Mouse (Mus musculus): ENCODE results near the gene Cspg4.

The Cspg4 gene

GRCm38 (mm10) chr9:56864216-56864729 is 560 bp upstream of the Cspg4 start, which contains the start of gene Odf3l1:
Gene Odf3l1 (minus strand): TSS chr9:56864679.
- no peak for DNase-seq (ENCODE audit: low read depth, low spot score)

DNA sequence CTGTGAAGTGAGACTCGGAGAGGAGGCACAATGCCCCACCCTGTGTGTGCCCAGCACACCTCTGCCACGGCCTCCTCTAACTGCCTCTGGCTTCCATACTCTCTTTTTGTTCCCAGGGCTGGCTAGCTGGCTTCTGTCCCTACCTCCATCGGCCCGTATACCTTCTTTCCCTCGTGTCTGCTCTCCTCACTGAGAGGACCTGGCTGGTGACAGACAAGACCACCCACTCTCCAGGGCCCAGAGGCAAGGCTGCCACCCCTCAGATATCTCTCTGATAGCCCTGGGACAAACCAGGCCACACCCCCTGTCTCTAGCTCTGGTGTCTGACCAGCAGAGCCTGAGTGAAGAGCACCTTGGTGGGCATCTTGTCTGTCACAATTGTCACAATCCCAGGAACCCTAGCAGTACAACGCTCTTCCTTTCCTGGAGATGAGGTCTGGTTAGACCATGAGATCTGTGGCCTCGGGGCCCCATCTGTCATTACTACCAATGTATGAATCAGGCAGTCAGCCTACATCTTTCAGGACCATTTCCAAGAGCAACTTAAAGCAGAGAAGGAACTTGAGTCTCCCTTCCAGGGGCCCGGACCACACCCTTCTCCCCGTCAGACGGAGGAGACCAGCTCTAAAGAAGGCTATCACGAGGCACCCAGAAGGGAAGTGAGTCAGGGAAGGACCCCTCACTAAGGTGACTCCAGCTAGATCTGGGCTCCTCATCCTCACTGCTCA is 1.0 kb downstream of the Cspg4 start:
- no peak for DNase-seq (ENCODE audit: low read depth, low spot score)

DNA sequence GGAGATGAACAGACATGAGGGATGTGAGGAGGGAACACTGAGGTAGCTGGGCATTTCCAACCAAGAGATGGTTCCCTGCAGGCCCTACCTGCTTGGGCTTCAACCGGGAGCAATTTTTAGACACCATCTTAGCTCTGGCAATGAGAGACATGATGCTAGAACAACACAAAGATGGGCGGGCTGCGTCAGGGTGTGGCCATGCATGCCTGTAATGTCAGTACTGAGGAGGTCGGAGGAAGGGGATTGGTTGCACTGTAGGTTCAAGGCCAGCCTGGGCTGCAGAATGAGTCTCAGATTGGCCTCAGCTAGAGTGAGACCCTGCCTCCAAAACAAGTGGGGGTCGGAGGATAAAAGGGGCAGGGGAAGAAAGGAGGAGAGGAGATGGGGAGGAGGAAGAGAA is 1.6 kb downstream of the Cspg4 start:
- no peak for DNase-seq (ENCODE audit: low read depth, low spot score)

DNA sequence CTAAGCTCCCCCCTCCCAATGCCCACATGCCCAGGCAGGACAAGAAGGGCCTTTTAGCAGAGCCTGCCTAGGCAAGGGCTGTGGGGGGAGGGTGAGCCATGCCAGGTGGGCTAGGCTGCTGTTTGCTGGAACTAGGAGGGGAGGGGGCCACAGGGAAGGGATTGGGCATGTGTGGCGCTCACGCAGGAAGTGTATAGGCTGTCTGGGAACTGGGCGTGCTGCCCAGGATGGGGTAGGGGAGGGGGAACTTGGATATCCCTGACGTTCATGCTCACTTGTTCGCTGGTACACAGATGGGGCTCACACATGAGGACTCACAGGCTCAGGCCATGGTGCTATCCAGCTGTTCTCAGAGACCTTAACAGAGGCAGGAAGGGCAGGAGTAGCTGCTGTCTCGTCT is 3.5 kb downstream of the Cspg4 start:
- no peak for DNase-seq (ENCODE audit: low read depth, low spot score)

GRCm38 (mm10) chr9:56869552-56869951 is 4.7 kb downstream of the Cspg4 start:
- peak; percentile 89 for DNase-seq (ENCODE audit: low read depth, low spot score)

- no peak for DNase-seq (ENCODE audit: low read depth, low spot score)
These were observed 5.9 kb downstream of the Cspg4 start for GRCm38 (mm10) chr9:56870778-56871177.

DNA sequence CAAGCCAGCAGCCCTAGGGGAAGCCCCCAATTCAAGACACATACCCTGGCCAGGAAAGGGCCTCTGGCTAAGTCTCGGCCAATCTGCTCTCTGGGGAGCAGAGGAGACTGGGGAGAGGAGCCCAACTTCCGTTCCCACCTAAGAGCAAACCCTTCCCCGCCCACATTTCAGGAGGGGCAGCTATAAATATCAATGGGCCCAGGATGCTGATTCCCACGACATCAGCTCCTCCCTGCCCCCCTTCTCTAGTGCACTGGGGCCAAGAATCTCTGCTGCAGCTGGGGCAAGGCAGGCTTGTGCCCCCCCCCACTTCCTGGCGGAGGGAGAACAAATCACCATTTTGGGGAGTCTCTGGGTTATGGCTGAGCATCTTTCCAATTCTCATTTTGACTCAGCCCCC is 6.4 kb downstream of the Cspg4 start:
- DNase-seq (ENCODE audit: low read depth, low spot score): no peak

- DNase-seq (ENCODE audit: low read depth, low spot score): no peak
These were observed 7.5 kb downstream of the Cspg4 start for GRCm38 (mm10) chr9:56872105-56872903.

DNA sequence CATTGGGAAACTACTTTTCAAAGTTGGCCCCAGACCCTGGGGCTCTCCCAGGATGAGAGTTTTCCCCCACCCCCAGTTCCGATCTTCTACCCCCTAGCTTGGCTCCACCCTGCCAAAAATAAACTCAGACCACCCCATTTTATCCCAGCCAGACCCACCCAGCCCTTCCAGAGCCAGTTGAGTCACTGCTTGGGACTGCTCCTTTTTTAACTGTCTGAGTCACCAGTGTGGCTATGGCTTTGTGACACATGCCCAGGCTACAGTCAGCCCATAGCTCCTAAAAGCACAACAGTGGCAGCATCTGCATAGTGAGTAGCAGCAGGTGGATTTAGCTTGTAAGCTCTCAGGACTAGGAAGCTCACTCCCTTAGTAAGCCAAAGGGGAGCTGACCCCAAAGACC is 8.3 kb downstream of the Cspg4 start:
- DNase-seq (ENCODE audit: low read depth, low spot score): no peak

- no peak for DNase-seq (ENCODE audit: low read depth, low spot score)
These were observed 12.0 kb downstream of the Cspg4 start for GRCm38 (mm10) chr9:56876784-56877183.

- no peak for DNase-seq (ENCODE audit: low read depth, low spot score)
These were observed 12.5 kb downstream of the Cspg4 start for GRCm38 (mm10) chr9:56877284-56877683.

- DNase-seq (ENCODE audit: low read depth, low spot score): no peak
These were observed 16.0 kb downstream of the Cspg4 start for GRCm38 (mm10) chr9:56880790-56881189.

- DNase-seq (ENCODE audit: low read depth, low spot score): no peak
These were observed 16.8 kb downstream of the Cspg4 start for GRCm38 (mm10) chr9:56881539-56882082.

- no peak for DNase-seq (ENCODE audit: low read depth, low spot score)
These were observed 17.4 kb downstream of the Cspg4 start for GRCm38 (mm10) chr9:56882283-56882682.

DNA sequence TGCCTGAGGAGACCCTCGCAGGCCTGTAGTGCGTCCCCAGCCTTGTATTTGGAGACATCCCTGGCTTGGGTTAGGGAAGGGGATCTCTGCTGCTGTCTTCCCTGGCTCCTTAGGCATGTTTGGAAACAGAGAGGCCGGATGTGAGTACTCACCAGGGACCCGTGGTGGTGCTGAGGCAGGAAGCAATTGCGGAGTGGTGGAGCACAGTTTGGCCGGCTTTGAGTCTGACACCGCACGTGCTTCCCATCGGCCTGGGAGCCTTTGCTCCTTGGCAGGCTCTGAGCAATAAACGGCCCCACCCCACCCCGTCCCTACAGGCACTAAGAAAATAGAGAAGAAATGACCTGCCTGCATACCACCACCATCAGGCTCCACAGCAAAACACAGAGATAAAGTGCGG is 18.0 kb downstream of the Cspg4 start:
- DNase-seq (ENCODE audit: low read depth, low spot score): no peak

DNA sequence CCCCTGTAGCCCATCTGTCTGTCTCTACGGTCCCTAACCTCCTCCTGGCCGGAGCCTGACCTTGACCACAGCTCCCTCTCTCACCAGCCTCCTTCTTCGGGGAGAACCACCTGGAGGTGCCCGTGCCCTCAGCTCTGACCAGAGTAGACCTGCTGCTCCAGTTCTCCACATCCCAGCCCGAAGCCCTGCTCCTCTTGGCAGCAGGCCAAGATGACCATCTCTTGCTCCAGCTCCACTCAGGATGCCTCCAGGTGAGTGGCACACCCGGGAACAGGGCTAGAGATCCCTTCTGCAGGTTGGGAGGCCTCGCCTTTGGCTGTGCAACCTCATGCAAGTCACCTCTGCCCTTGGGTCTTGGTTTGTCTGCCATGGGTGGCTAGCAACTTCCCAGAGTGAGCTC is 18.6 kb downstream of the Cspg4 start:
- DNase-seq (ENCODE audit: low read depth, low spot score): no peak

- no peak for DNase-seq (ENCODE audit: low read depth, low spot score)
These were observed 19.5 kb downstream of the Cspg4 start for GRCm38 (mm10) chr9:56884328-56884727.

- no peak for DNase-seq (ENCODE audit: low read depth, low spot score)
These were observed 21.3 kb downstream of the Cspg4 start for GRCm38 (mm10) chr9:56886113-56886512.

DNA sequence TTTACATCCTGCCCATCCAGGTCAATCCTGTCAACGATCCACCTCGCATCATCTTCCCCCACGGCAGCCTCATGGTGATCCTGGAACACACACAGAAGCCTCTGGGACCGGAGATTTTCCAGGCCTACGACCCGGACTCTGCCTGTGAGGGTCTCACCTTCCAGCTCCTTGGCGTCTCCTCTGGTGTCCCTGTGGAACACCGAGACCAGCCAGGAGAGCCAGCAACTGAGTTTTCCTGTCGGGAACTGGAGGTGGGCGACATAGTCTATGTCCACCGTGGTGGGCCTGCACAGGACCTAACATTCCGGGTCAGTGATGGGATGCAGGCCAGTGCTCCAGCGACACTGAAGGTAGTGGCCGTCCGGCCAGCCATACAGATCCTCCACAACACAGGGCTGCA is 21.8 kb downstream of the Cspg4 start:
- DNase-seq (ENCODE audit: low read depth, low spot score): no peak

- no peak for DNase-seq (ENCODE audit: low read depth, low spot score)
These were observed 22.7 kb downstream of the Cspg4 start for GRCm38 (mm10) chr9:56887581-56887980.

GRCm38 (mm10) chr9:56889817-56890216 is 25.0 kb downstream of the Cspg4 start:
- peak; percentile 82 for DNase-seq (ENCODE audit: low read depth, low spot score)

GRCm38 (mm10) chr9:56890522-56891250 is 25.9 kb downstream of the Cspg4 start:
- DNase-seq (ENCODE audit: low read depth, low spot score): no peak
